Mouse (Mus musculus): Measurements from ENCODE around the gene Dst.

The Dst gene

DNA sequence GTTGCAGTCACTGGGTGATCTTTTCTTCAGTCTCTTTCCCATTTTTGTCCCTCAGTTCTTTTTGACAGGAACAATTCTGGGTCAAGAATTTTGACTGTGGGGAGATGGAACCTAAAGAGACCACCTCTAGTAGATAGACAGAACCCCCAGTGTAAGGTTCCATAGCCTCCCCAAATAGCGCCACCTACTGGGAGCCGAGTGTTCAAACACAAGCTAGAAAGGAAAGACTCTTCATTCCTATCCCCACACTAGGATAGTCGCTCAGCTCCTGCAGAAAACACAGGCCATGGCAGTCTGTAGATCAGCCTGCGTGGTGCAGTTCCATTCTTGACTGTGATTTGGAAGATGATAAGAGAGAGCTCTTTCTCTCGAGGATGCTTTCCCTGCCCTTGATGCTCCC is 160.3 kb downstream of the Dst start:
- peak; percentile 33 to 41 for DNase-seq

DNA sequence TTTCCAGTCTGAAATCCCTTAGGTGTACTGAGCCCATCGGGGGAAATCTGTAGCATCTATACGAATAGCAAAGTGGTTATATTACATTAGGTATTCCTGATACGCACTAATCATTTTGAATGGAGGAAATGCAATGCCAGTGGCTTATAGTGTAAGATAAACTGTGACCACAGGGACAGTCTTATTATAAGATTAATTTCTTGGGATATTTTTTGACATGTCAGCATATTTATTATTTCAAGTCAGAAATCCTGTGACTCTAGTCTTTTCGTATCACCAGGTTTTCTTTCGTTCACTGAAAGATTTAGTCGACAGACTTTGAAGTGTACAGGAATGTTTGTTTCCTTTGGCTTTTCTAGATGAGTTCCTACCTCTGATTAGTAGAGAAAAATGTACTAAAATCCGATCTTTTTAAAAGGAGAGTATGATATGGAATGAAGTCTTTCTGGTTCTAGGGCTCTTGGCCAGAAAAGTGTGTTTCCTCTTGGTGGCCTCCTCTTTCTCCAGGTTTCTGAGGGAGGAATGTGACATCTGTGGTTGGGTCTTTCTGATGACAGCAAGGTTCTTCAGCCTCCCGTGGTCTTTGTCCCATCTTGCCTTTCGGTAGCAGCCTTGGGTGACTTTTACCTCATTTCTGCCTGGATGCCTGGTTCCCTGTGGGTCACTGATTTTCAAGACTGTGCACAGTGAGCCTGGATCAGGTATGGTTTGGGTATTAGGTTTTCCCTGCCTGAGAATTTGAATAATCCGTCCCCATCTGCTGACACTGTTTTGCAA is 161.7 kb downstream of the Dst start:
- no peak for DNase-seq

DNA sequence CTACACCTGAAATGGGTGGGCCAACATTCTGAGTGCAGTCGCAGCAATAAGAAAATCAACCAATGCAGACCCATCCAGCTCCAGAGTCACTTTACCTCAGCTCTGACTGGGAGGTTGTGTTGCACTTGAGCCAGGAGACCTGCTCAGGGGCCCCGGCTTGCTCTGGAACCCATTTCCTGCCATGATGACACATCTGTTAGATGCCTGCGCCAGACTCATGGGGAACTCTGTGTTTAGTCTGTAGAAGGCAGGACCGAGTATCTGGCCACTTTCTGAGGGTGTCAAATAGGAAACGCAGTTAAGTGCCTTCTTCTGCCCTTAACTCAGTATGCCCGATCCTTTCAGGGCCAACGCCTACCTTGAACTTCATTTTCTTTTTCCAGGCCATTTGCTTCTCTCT is 162.4 kb downstream of the Dst start:
- DNase-seq, result no peak

DNA sequence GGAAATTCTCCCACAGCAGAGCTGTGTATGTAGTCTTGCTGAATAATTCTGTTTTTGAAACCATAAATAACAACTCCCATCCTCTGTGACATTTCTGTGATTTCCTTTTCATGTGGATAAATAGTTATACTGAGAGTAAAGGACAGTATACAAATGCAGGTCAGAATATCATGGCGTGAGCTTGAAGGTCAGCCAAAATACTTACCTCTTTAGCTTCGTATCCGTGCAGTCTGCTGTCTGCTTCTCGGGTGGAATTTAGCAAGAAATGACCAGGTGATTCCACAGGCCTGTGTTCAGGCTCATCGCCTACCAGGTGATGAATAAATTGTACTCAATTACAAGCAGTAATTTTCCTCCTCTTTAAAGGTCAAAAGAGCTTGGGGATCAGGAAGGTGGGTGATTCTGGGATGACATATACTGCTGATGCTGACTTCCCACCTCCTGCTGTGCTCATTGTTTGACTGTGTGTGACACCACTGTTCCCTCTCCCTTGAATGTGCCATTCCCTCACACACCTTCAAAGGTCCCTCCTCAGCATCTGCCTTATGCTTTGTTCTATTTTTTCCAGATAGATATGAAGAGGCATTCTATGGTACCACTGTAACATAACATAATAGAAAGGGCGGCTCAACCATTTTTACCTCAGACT is 163.1 kb downstream of the Dst start:
- no peak for DNase-seq

DNA sequence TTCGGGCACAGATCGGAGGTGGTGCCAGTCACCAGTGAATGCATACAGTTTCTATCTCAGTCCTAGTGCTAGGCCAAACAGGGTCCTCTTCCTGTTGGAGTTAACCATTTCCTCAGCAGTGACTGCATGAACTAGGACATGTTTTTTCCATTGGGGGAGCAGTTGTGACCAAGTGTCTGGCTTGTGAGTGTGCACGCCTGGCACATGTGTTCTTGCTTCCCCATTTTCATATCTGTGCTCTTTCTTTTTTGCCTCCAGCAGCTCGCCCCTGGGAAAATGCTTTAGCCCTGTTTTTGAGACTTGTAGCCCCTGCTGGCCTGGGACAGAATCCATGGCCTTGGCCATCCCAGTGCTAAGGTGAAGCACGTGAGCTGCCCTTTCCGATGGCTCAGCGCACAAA is 164.2 kb downstream of the Dst start:
- no peak for DNase-seq

DNA sequence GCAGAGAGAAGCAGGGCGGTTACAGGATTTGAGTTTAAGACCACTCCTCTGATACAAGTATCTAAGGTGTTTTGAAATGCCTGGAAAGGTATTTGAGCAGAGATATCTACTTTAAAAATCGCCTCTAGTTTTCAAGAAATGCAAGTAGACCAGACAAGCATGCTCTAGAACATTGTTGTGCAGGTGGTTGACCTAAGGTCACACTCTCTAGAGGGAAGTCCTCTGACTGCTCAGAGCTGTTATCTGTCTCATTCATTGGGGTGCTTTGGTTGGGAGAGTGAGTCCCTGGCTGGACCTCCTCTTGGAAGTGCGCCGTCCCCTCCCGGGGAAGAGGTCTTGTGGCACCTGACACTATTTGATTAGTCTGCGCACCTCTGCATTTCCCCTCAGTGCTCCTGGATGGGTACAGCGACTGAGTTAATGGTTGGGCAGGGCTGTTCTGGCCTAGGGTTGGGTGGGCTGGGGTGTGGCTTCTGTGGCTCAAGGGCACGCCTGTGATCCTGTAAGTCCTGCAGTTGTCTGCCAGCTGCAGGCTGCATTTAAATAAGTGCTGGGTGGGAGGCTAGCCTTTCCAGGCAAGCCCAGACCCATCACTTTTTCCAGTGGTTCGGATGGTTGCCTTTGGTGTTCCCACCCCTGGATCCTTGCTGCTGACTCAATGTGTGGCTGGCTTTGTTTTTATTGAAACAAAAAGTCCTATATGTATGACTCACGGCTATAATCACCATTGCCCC is 165.6 kb downstream of the Dst start:
- DNase-seq, result no peak

DNA sequence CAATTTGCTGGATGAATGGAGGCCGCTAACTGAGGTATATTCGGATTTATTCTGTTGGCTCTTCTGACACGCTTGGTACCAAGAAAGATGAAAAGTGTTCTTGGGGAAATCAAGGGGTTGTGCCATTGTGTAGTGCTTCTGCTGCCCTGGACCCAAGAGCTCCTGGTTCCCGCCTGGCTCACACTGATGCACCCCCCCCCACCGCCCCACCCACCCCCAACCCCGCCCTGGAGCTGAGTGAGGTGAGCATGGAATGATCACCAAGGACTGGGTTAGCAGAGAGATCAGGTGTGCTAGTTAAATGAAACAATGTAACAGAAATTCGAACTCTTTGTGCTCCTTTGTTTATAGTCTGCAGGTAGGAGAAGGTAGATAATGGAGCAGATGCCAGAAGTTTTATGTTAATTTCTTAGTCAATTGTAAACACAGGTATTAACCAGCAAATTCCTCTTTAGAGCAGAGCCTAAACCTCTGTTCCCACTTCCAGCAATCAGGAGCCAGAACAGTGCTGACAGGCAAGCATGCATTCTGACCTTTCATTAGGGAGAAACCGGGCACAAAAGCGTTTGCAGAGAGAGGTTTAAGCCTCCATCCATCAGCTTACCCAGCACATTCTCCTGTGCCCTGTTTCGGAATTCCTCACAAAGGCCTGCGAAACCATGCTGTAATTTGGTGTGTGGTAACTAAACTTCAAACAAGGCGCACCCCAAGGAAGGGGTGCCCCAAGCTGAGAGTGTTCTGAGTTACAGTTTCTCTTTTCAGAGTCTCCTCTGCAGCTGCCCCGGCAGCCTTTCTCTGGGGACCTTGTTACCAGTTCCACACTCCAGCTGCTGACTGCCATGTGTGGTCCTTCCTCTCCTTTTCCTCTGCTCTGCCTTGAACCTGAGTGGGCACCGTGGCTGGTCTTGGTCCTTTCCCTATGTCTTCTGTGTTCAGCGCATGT is 166.5 kb downstream of the Dst start:
- no peak for DNase-seq

DNA sequence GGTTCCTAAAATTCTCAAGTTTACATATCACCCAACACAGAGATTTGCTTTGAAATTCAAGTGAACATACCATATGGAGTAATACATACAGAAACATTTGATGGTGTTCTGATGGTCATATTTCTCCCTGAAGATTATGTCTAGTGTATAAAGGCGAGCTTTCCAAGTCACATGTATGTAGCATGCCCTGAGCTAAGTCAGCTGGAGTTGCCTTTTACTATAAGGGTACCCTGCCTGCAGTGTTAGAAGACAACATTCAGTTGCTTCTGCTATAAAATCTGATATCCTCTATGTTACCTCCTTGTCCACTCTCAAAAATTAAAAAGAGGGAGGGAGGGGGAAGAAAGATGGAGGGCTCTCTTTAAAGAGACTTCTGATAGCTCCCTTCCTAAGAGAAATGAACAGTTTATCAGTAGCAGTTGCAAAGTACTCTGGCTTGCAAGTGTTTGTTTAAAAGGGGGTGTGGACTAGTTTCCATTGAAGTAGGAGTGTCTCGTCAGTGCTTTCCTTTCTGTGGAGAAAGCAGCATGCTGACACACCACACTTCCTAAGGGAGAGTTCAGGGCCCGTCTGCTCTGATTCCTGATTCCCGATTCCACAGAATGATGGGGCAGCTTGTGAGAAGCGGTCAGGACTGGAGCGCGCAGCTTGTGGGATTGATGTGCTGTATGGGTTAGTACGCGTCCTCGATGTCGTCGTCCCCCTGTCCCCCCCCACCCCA is 168.8 kb downstream of the Dst start:
- DNase-seq, result no peak

DNA sequence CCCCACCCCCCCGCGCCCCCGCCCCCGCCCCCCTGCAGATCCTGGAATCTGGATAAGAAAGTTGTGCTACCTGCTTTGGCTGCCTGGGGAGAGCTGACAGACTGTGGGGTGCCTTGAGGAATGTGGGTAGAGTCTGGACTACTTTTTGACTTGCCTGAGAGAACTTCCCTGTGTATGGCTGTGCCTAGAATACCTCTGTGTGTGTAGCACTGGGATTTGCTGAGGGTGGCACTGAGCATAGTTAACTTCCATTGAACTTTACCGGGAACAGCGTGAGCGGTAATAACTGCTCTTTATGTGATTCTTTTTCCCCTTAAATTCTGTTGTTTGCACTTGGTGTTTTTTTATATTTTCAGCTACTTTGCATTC is 169.4 kb downstream of the Dst start:
- no peak for DNase-seq

DNA sequence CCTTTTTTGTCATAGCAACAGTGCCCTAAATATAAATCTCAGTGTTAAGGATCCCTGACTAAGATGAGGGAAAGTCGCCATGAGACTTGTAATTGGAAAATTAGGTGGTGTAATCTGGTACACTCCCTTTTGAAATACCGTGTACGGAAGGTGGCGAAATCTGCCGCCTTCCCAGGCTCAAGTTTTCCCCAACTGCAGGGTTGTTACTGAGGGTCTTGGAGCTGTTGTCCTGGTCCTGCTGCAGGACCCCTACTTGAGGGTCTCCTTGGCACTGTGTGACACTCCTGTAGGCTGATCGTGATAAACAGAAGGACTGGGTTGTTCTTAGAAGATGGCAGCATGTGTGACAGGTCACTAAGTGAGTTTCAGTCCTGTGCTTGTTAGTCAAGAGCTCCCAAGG is 169.9 kb downstream of the Dst start:
- no peak for DNase-seq

DNA sequence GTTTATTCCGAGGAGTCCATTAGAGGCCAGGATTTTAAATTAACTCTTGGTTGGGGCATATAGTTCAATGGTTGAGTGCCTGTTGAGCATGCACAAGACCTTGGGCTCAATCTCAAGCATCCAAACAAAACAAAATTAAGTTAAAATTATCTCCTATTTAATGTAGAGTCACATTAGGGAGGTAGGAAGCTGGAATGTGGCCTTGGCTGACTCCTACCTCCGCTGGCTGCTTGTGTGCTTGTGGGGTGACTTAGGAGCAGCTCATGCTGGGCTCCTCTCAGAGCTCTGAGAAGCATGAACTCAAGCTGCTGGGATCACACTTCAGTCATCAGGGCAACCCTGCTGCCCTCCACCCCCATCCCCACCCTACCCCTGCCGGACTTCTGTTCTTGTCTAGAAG is 181.0 kb downstream of the Dst start:
- no peak for DNase-seq

DNA sequence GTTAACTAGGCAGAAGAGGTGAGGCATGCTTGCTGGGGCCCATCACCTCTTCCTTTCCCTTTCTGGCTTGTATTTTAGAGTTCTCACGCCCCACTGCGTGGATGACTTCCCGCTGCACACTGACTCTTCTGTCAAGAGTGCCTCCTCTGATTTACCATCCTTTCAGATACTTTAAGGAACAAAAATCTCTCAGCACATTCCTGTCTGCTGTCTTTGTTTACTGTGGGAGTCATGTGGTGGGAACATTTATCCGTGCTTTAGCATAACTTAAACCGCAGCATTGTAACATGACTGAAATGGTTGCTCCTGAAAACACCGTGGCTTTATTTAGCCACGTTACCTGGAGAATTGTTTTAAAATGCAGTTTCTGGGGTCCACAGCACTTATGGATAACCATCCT is 182.7 kb downstream of the Dst start:
- no peak for DNase-seq

DNA sequence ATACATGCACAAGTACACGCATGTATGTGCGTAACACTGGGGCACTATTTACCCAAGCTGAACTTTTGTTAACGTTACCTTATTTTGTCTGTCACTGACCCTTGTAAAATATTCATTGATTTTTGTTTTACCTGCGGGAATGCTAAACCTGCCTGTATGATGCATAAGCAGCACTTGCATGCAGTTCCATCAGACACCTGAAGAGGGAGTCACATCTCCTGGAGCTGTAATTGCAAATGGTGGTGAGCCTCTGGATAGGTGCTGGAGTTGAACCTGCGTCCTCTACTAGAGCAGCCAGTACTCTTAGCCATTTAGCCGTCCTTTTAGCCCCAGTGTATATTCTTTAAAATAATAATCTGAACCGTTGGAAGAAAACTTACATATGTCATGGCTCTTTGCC is 185.6 kb downstream of the Dst start:
- DNase-seq, result no peak

DNA sequence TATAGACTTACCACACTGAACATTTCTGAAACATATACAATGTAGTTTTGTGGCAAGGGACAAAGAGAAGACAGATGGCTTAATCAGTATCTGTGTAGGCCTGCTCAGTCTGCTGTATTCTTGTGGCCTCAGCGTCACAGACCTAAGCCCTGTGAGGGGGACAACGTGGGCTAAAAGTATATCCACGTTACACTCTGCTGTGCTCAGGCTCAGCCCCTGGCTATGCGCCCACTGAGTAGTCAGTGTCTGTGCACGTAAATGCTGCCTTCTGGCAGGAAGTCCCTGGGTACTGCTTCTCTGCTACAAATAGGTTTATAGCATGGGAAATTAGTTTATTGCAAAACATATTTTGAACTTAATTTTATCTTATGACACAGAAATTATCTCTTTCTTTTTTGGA is 186.3 kb downstream of the Dst start:
- DNase-seq, result no peak

DNA sequence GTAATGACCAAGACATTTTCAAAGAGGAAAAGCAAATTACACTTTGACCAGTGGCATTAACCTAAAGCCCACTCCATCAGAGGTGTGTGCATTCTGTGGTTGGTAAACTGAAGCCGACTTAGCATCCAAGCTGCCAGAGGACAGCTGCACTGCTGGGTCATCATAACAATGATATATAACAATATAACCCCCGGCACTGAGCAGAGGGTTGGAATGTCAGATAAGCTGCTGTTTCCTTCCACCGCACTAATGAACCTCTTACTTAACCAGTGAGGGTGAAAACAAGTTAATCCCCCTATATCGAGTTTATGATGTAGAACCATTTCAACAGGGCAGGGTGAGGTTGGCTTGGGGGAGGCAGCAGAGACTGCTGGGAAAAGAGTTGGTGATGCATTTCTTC is 187.1 kb downstream of the Dst start:
- no peak for DNase-seq

DNA sequence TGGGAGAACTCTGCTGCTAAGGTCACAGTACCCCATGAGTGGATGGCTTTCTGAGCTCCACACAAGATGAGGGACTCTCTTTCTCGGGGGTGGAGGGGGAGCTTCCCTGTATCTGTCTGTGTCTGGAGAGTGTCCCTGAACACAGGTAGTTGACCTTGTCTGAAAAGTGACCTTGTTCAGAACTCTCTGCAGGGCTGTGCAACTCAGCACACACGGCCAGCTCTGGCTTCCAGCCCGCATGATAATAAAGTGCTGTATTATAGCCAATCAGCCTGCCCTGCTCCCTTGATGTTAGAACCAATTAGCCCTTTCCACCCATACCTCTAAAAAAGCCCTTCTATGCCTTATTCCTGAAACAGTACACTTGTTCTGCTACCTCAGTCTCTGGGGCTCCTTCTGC is 188.9 kb downstream of the Dst start:
- DNase-seq, result no peak

DNA sequence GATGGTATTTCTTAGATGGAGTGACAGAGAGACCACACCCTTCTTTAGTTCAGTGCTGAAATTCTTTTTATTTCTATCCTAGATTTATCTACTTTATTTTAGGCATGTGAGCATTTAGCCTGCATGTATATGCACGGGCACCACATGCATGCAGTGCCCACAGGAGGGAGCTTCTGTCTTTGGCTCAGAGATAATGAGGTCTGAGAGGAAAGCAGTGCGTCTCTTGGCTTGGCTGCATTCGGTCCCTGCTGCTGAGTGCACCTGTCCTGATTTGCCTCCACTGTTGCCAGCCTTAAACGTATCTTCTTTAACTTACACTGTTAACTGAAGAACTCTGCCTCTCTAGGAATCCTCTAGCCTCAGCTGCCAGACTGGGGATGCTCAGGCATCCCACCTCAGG is 189.6 kb downstream of the Dst start:
- no peak for DNase-seq

DNA sequence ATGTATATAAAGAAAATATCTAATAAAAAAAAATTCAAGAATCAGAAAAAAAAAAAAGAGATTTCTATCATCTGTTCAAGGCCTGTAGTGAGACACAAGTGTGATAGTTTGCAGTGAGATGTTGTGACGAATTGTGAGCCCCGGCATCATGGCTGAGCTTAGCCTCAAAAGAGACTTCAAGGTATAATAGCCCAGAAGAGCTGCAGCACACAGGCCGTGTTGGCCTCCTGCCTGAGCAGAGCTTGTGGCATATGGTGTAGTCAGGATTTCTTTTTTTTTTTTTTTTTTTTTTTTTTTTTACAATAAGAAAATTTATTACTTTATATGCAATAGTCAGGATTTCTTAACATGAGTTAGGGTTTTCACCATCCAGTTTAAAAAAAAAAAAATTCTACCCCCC is 191.4 kb downstream of the Dst start:
- no peak for DNase-seq

DNA sequence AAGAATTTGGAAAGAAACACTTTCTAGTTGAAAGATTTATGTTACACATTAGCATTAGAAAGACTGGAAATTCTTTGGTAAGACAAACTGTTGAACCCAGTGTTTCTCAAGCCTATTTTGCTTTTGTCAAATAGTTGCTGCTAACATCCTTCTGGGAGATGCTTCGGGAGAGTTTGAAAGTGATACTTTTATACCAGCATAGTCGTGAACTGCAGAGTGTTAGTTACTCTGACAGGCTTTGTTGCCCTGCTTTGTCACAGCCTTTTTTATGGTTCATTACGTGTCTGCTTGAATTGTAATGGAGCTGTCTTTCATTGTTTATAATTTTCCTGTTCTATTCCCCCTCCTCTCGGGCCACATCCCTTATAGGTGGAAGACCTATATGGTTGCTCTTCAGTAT is 192.4 kb downstream of the Dst start:
- no peak for DNase-seq

DNA sequence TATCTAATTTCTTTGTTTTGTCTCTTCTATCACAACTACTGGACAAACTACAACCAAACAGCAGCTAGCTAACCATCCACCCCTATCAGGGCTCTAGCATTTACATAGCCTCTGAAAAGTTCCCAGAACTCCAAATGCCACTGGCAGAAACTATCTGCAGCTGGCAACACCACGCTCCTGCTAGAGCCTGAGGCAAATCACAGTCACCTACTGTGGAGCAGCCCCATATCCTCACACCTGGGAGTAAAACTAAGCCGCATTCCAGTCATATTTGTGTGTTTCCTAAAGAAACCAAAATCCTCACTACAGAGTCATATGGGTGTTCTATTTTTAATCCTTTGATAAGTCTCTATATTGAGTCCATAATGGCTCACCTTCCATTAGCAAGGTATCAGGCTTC is 194.6 kb downstream of the Dst start:
- DNase-seq, result no peak

DNA sequence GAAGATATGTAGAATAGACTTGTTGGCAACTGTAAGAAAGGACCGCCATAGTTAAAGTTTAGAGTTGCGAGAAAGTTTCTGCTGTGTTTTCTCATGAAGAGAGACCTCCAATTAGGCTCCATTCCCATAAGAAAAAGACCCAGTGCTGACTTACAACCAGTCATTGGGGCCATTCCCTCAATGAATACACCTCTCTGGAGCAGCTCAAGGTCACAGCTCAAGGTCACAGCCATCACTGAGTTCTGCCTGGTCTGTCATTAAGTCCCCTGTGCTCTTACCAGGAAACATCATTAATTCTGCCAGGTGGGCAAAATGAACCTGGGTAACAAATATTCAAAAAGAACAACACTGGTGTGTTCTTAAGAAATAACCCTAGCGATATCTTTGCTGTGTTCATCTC is 195.2 kb downstream of the Dst start:
- DNase-seq, result no peak

DNA sequence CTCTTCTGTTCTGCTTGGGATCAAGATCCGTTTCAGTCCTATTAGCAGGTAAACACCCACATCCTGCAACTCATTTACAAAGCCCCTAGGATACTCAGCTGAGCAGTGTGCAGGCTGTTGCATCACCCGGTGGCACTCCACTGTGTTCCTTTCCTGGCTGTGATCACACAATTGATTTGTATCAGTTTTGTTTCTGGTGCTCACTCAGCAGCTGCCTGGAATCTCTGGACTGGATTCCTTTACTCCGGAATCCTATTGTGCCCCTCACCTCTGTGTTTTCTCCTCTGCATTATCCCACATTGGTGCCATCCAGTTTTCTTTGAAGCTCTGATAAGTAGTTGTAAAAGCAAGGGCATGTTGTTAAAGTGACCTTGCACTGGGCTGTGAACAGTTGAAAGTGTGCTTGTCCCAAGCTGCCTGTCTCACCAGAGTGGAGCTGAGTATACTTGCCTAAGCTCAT is 195.7 kb downstream of the Dst start:
- no peak for DNase-seq

Measured in B cell, adult 2 months (primary cell).